Mouse (Mus musculus): ENCODE data around the gene Snrpg. TPM values are rescaled to one million over a fixed set of nuclear protein-coding genes. Genes with fewer than 3 reads are reported as not detected.

Snrpg gene
- total and polyA plus RNA-seq, 3 experiments = 761 to 1,339 (median 796) TPM

DNA sequence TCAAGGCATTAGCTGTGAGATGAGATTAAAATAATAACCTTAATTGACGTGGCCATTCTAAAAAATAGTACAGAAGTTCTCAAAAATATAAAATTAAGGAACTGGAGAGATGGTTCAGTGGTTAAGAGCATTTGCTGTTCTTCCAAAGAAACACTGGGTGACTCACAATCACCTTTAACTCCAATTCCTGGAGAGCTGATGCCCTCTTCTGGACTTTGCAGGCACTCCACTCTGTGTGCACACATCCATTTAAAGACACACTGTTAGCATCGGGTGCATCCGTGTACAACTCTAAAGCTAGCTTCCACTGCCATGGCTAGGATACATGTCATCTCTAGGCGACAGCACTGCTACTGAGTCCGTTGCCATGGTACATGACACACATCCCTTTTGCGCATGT, 41.2 kb upstream of the Snrpg start (continued):
- TF ChIP-seq ZKSCAN1 (IDR thresholded peaks at IDR 0.05; ENCODE audit: low read depth, low read length) (no peak), HCFC1 (IDR thresholded peaks at IDR 0.05; ENCODE audit: low read depth, low read length) (no peak), CTCF (IDR thresholded peaks at IDR 0.05 in 2 of 3, conservative IDR thresholded peaks at IDR 0.05 in 1 of 3; ENCODE audit: control insufficient read depth in 1 of 3, insufficient read depth in 1 of 3, low read depth in 2 of 3, low read length in 3 of 3, poor library complexity in 1 of 3, severe bottlenecking in 1 of 3) (peak; percentile 30 to 74 (median 50); a peak in 5 of 6 replicates), ZNF384 (IDR thresholded peaks at IDR 0.05; ENCODE audit: low read depth, low read length) (no peak), CHD1 (IDR thresholded peaks at IDR 0.05; ENCODE audit: low read depth, low read length) (no peak), MEF2A (IDR thresholded peaks at IDR 0.05; ENCODE audit: extremely low read depth, insufficient replicate concordance, low read depth, low read length, poor library complexity, severe bottlenecking) (no peak)

DNA sequence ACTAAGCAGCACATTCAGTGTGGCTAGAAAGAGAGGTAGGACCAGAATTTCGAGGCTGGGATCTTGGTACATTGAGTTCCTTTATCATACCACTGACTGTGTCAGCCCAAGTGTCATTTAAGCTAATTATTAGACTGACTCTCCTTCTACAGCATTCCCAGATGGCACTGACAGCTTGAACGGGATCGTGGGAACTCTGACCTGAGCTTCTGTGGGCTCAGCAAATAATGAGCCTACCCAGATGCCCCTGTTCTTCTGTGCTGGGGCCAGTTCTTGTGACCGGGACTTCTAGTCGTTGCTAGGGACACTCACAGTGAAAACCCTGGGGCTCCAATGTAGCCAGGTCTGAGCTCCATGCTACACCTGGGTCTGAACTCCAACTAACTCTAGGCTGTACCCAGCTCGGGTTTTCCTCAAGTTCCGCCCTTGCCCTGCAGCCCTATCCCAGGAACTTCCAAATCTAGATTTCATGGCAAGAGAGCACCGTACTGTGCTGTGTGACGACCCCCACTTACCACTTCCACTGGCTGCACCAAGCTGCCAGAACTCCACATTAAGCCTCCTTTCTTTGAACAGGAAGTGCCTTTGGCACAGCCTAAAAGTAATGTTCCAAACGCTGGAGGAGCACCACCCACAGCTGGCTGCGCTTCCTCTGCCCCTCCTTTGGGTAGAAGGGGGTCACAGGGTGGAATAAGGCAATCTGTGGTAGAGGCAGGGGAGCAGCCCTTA, 35.8 kb upstream of the Snrpg start:
- no peaks in the 10 kb centered on the region for H3K79me2 ChIP-seq (ENCODE audit: control insufficient read depth, insufficient read depth, low read length, poor library complexity)
- no peak overlapping the region for H3K27ac ChIP-seq (ENCODE audit: control insufficient read depth, low read depth, low read length)
- H3K27me3 ChIP-seq (ENCODE audit: control insufficient read depth in 1 of 2, insufficient read depth in 2 of 2, low read length in 2 of 2) = 0 out of 4 replicates have a peak, but pooled peaks cover 0 to 2% of the 10 kb centered on the region in 2 experiments
- no peak overlapping the region for H3K4me3 ChIP-seq (ENCODE audit: control insufficient read depth in 1 of 2, insufficient read depth in 1 of 2, low read depth in 2 of 2, low read length in 2 of 2)
- DNase-seq (ENCODE audit: low read depth, low spot score) = no peak
- H3K9me3 ChIP-seq (replicated peaks; ENCODE audit: insufficient read depth, low read length) = no peaks in the 10 kb centered on the region
- no peaks in the 10 kb centered on the region for H3K4me1 ChIP-seq (ENCODE audit: control insufficient read depth in 1 of 2, insufficient read depth in 2 of 2, low read length in 2 of 2)
- H3K9ac ChIP-seq (ENCODE audit: control insufficient read depth, low read depth, low read length, poor library complexity, severe bottlenecking) = no peak overlapping the region
- no peaks in the 10 kb centered on the region for H3K36me3 ChIP-seq (ENCODE audit: control insufficient read depth in 1 of 2, insufficient read depth in 2 of 2, low read length in 2 of 2)
- no peak for TF ChIP-seq RCOR1 (IDR thresholded peaks at IDR 0.05; ENCODE audit: low read depth, low read length)
- TF ChIP-seq POLR2AphosphoS2 (IDR thresholded peaks at IDR 0.05; ENCODE audit: low read length) = no peak
- TF ChIP-seq MYB (IDR thresholded peaks at IDR 0.05; ENCODE audit: low read depth, low read length) = no peak
- no peak for TF ChIP-seq SIN3A (IDR thresholded peaks at IDR 0.05; ENCODE audit: low read length)
- TF ChIP-seq KAT2A (conservative IDR thresholded peaks at IDR 0.05; ENCODE audit: low read depth, low read length) = no peak
- TF ChIP-seq MAX (IDR thresholded peaks at IDR 0.05; ENCODE audit: low read length) = no peak
- TF ChIP-seq SMC3 (IDR thresholded peaks at IDR 0.05; ENCODE audit: low read depth, low read length) = no peak
- TF ChIP-seq ZNF384 (IDR thresholded peaks at IDR 0.05; ENCODE audit: low read depth, low read length) = no peak
- TF ChIP-seq UBTF (IDR thresholded peaks at IDR 0.05; ENCODE audit: borderline replicate concordance, insufficient read depth, low read depth, low read length) = no peak
- TF ChIP-seq RAD21 (IDR thresholded peaks at IDR 0.05; ENCODE audit: low read depth, low read length) = no peak
- no peak for TF ChIP-seq CTCF (IDR thresholded peaks at IDR 0.05 in 2 of 3, conservative IDR thresholded peaks at IDR 0.05 in 1 of 3; ENCODE audit: control insufficient read depth in 1 of 3, insufficient read depth in 1 of 3, low read depth in 2 of 3, low read length in 3 of 3, poor library complexity in 1 of 3, severe bottlenecking in 1 of 3)
- no peak for TF ChIP-seq EP300 (IDR thresholded peaks at IDR 0.05; ENCODE audit: low read depth in 1 of 2, low read length in 2 of 2)
- TF ChIP-seq NELFE (IDR thresholded peaks at IDR 0.05; ENCODE audit: low read depth, low read length) = no peak
- TF ChIP-seq TBP (IDR thresholded peaks at IDR 0.05; ENCODE audit: low read depth, low read length) = no peak
- TF ChIP-seq USF1 (IDR thresholded peaks at IDR 0.05; ENCODE audit: low read depth, low read length) = no peak
- no peak for TF ChIP-seq ETS1 (IDR thresholded peaks at IDR 0.05; ENCODE audit: low read depth, low read length)
